Mouse (Mus musculus): ENCODE data around the gene Nrxn1.

Gene Nrxn1

GRCm38 (mm10) chr17:90955221-90955620 is 137.7 kb downstream of the Nrxn1 start:
- DNase-seq = no peak

- no peak for DNase-seq
Measured at GRCm38 (mm10) chr17:90934929-90935328, 157.9 kb downstream of the Nrxn1 start.

GRCm38 (mm10) chr17:90913320-90913719 is 179.6 kb downstream of the Nrxn1 start:
- no peak for DNase-seq

- DNase-seq = no peak
Measured at GRCm38 (mm10) chr17:90912746-90913145, 180.1 kb downstream of the Nrxn1 start.

GRCm38 (mm10) chr17:90912341-90912740 is 180.5 kb downstream of the Nrxn1 start:
- no peak for DNase-seq

GRCm38 (mm10) chr17:90906118-90907093 is 186.5 kb downstream of the Nrxn1 start:
- no peak for DNase-seq

- DNase-seq = no peak
Measured at GRCm38 (mm10) chr17:90905143-90905542, 187.7 kb downstream of the Nrxn1 start.

- no peak for DNase-seq
Measured at GRCm38 (mm10) chr17:90892327-90893259, 200.3 kb downstream of the Nrxn1 start.

GRCm38 (mm10) chr17:90891711-90892110 is 201.2 kb downstream of the Nrxn1 start:
- no peak for DNase-seq

- no peak for DNase-seq
Measured at GRCm38 (mm10) chr17:90857225-90857624, 235.6 kb downstream of the Nrxn1 start.

GRCm38 (mm10) chr17:90843876-90844275 is 249.0 kb downstream of the Nrxn1 start:
- no peak for DNase-seq

GRCm38 (mm10) chr17:90843072-90843611 is 249.7 kb downstream of the Nrxn1 start:
- no peak for DNase-seq

GRCm38 (mm10) chr17:90837022-90837414 is 255.9 kb downstream of the Nrxn1 start:
- DNase-seq = no peak

GRCm38 (mm10) chr17:90836154-90837021 is 256.5 kb downstream of the Nrxn1 start:
- DNase-seq = no peak

GRCm38 (mm10) chr17:90818340-90818739 is 274.5 kb downstream of the Nrxn1 start:
- no peak for DNase-seq

GRCm38 (mm10) chr17:90817898-90818297 is 275.0 kb downstream of the Nrxn1 start:
- DNase-seq = no peak

GRCm38 (mm10) chr17:90815306-90815705 is 277.6 kb downstream of the Nrxn1 start:
- DNase-seq = no peak

GRCm38 (mm10) chr17:90813760-90814159 is 279.1 kb downstream of the Nrxn1 start:
- DNase-seq = no peak

GRCm38 (mm10) chr17:90812485-90812884 is 280.4 kb downstream of the Nrxn1 start:
- DNase-seq = no peak

- DNase-seq = peak; percentile 71
Measured at GRCm38 (mm10) chr17:90809197-90810163, 283.4 kb downstream of the Nrxn1 start.

- DNase-seq = no peak
Measured at GRCm38 (mm10) chr17:90808256-90808655, 284.6 kb downstream of the Nrxn1 start.
